Mouse (Mus musculus) brown adipose tissue, adult 24 weeks (tissue): Measurements from ENCODE around the gene Col26a1. TPM values are rescaled to one million over a fixed set of nuclear protein-coding genes. Genes with fewer than 3 reads are reported as not detected.

Source experiments
- H3K27ac ChIP-seq: fragments of 200-500 bp; replicated peaks from 2 replicates; pipeline ENCODE4 v1.5.1; 2012; ENCODE audit warnings: low read depth, mild to moderate bottlenecking, low read length
- H3K4me1 ChIP-seq: fragments of 200-500 bp; 2 replicates; pipeline ENCODE4 v1.6.1; 2012; ENCODE audit warnings: low read length, mixed read lengths; ENCODE audit not compliant: control insufficient read depth, insufficient read depth, insufficient read length
- H3K4me3 ChIP-seq: fragments of 200-500 bp; 2 replicates; pipeline ENCODE4 v1.5.1; 2012; ENCODE audit warnings: low read depth, mild to moderate bottlenecking, low read length, moderate library complexity; ENCODE audit not compliant: insufficient read depth
- polyA plus RNA-seq: library from polyadenylated mRNA; stranded (reverse); fragments of >200 nt; gene quantifications from 2 replicates; pipeline ENCODE4 v1.2.4, GENCODE M21; 2012; ENCODE audit not compliant: missing spikeins, insufficient read depth, insufficient read length

Gene Col26a1
- polyA plus RNA-seq, 1 experiment: not detected

GRCm38 (mm10) chr5:136895529-136895963 is 12.5 kb upstream of the Col26a1 start:
- Histone ChIP-seq H3K27ac (no peak overlapping the region), H3K4me3 (no peak overlapping the region), H3K4me1 (no peaks in the 10 kb centered on the region)

- H3K27ac ChIP-seq: no peak overlapping the region
- H3K4me1 ChIP-seq: no peaks in the 10 kb centered on the region
- H3K4me3 ChIP-seq: no peak overlapping the region
Measured at GRCm38 (mm10) chr5:136894840-136895528, 12.0 kb upstream of the Col26a1 start.

- Histone ChIP-seq H3K4me3 (no peak overlapping the region), H3K27ac (no peak overlapping the region), H3K4me1 (no peaks in the 10 kb centered on the region)
Measured at GRCm38 (mm10) chr5:136888539-136889355, 5.7 kb upstream of the Col26a1 start.

- Histone ChIP-seq H3K4me3 (no peak overlapping the region), H3K4me1 (no peaks in the 10 kb centered on the region), H3K27ac (no peak overlapping the region)
Measured at GRCm38 (mm10) chr5:136886957-136887356, 3.9 kb upstream of the Col26a1 start.

- H3K4me3 ChIP-seq: no peak overlapping the region
- no peak overlapping the region for H3K27ac ChIP-seq
- no peaks in the 10 kb centered on the region for H3K4me1 ChIP-seq
Measured at GRCm38 (mm10) chr5:136882055-136882787, 788 bp downstream of the Col26a1 start.

- H3K27ac ChIP-seq: no peak overlapping the region
- H3K4me3 ChIP-seq: peak overlapping the region; percentile 17; the same call in 1 of the 2 replicates
- no peaks in the 10 kb centered on the region for H3K4me1 ChIP-seq
Measured at GRCm38 (mm10) chr5:136881380-136882009, 1.5 kb downstream of the Col26a1 start.

GRCm38 (mm10) chr5:136880101-136880500 is 2.9 kb downstream of the Col26a1 start:
- no peaks in the 10 kb centered on the region for H3K4me1 ChIP-seq
- no peak overlapping the region for H3K4me3 ChIP-seq
- no peak overlapping the region for H3K27ac ChIP-seq

- Histone ChIP-seq H3K4me3 (no peak overlapping the region), H3K4me1 (no peaks in the 10 kb centered on the region), H3K27ac (no peak overlapping the region)
Measured at GRCm38 (mm10) chr5:136874271-136874670, 8.7 kb downstream of the Col26a1 start.

- H3K4me1 ChIP-seq: no peaks in the 10 kb centered on the region
- H3K27ac ChIP-seq: no peak overlapping the region
- H3K4me3 ChIP-seq: no peak overlapping the region
Measured at GRCm38 (mm10) chr5:136872417-136872816, 10.6 kb downstream of the Col26a1 start.

GRCm38 (mm10) chr5:136869451-136870114 is 13.4 kb downstream of the Col26a1 start:
- H3K27ac ChIP-seq: no peak overlapping the region

GRCm38 (mm10) chr5:136867706-136868105 is 15.3 kb downstream of the Col26a1 start:
- H3K4me1 ChIP-seq: peaks cover 4% of the 10 kb centered on the region; the same call in 1 of the 2 replicates
- H3K4me3 ChIP-seq: no peak overlapping the region
- H3K27ac ChIP-seq: no peak overlapping the region

More at GRCm38 (mm10) chr5:136869451-136870114, 13.4 kb downstream of the Col26a1 start:
- H3K4me1 ChIP-seq: no peaks in the 10 kb centered on the region
- no peak overlapping the region for H3K4me3 ChIP-seq

GRCm38 (mm10) chr5:136863961-136864674 is 18.9 kb downstream of the Col26a1 start:
- Histone ChIP-seq H3K27ac (no peak overlapping the region), H3K4me1 (peaks cover 4% of the 10 kb centered on the region; the same call in 1 of the 2 replicates), H3K4me3 (no peak overlapping the region)

GRCm38 (mm10) chr5:136863276-136863675 is 19.7 kb downstream of the Col26a1 start:
- Histone ChIP-seq H3K4me1 (peaks cover 4% of the 10 kb centered on the region; the same call in 1 of the 2 replicates), H3K4me3 (no peak overlapping the region), H3K27ac (no peak overlapping the region)

- peaks cover 4% of the 10 kb centered on the region; the same call in 1 of the 2 replicates for H3K4me1 ChIP-seq
- no peak overlapping the region for H3K27ac ChIP-seq
- H3K4me3 ChIP-seq: no peak overlapping the region
Measured at GRCm38 (mm10) chr5:136862806-136863205, 20.2 kb downstream of the Col26a1 start.
